Mouse (Mus musculus) kidney, embryonic 16.5 days (tissue): ENCODE results near the gene BC028528. TPM values are rescaled to one million over a fixed set of nuclear protein-coding genes. Genes with fewer than 3 reads are reported as not detected.
"Not testable (repeated sequence)": the region's sequence is repeated elsewhere in the genome, so short reads cannot be mapped to it uniquely, and the experiment has no call there.

ENCODE experiments used
- ATAC-seq: fragments of 200-750 bp; cut with Nextera tagmentation; 2 replicates; pipeline ENCODE4 v1.8.0; 2017; ENCODE audit warnings: moderate TSS enrichment; ENCODE audit not compliant: low FRiP score, low TSS enrichment
- H3K27ac ChIP-seq: fragments of 300-500 bp; sonication (generic); 2 replicates; pipeline ENCODE4 v1.5.1; 2014; ENCODE audit warnings: low read length
- H3K27me3 ChIP-seq: fragments of 300-500 bp; sonication (generic); 2 replicates; pipeline ENCODE4 v1.6.1; 2014; ENCODE audit warnings: low read length, control low read depth, mixed read lengths; ENCODE audit not compliant: insufficient read depth
- H3K36me3 ChIP-seq: fragments of 300-500 bp; sonication (generic); 2 replicates; pipeline ENCODE4 v1.6.1; 2014; ENCODE audit warnings: low read length, control low read depth, mixed read lengths; ENCODE audit not compliant: insufficient read depth
- H3K4me1 ChIP-seq: fragments of 300-500 bp; sonication (generic); 2 replicates; pipeline ENCODE4 v1.6.1; 2014; ENCODE audit warnings: low read length, control low read depth, mixed read lengths; ENCODE audit not compliant: insufficient read depth
- H3K4me2 ChIP-seq: fragments of 300-500 bp; sonication (generic); replicated peaks from 2 replicates; pipeline ENCODE4 v1.6.1; 2014; ENCODE audit warnings: low read depth, low read length
- H3K4me3 ChIP-seq: fragments of 300-500 bp; sonication (generic); 2 replicates; pipeline ENCODE4 v1.5.1; 2014; ENCODE audit warnings: mild to moderate bottlenecking, low read length
- H3K9ac ChIP-seq: fragments of 300-500 bp; sonication (generic); replicated peaks from 2 replicates; pipeline ENCODE4 v1.6.1; 2014; ENCODE audit warnings: low read length
- H3K9me3 ChIP-seq: fragments of 300-500 bp; sonication (generic); 2 replicates; pipeline ENCODE4 v1.6.1; 2016; ENCODE audit warnings: low read length, control low read depth
- WGBS: fragments of 180-500 bp; shearing (Covaris S2); extraction: QIAGEN DNeasy Blood & Tissue Kit; methylation state at CpG from one replicate; pipeline ENCODE4 v1.1.7; 2014; 5-methylcytosine and 5-hydroxymethylcytosine counted together
- polyA plus RNA-seq: library from polyadenylated mRNA; unstranded; fragments of >200 nt; fragmentation: Nextera tagmentation; extraction: Ambion mirVana; gene quantifications from 2 replicates; pipeline ENCODE4 v1.2.1, GENCODE M21; 2015

The BC028528 gene
- polyA plus RNA-seq, 1 experiment from 2014 or later: 45.7 TPM

DNA sequence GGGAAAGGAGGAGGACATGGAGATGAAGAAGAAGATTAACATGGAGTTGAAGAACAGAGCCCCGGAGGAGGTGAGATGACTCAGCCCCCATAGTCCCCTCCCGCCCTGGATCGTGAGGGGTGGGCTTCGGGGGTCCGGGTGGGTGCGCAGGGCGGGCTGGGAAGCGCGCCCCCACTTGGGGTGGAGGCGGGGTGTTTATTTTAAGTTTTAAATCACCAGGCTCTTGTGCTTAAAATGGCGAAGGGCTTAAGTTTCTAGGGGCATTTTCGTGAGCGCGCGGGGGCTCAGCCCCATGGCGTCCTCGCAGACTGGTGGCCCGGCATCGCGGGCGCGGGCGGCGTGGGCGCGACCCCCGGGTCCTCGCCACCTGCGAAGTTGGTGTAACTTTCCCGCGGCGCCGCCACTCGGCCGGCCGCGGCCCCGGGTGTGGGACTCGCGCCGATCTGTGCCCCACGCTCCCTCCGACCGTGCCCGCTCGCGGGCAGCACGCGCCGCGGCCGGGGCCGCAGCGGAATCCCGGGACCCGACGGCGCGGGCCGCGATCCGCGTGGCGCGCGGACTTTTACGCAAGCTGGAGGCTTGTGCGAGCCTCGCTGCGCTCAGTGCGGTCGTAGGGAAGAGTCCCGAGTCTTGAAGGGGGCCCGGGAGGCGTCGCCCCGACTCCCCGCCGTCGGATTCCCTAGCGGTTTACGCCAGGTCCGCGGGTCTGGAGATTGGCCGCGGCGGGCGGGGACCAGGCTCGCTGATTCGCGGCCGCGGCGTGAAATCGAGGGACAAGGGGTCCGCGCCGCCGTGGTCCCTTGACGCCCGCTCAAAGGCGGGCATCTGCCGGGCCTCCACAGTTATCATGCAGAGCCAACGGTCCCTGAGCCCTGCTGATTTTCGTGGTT lies 38.0 kb upstream of the BC028528 start:
- Histone ChIP-seq H3K27ac (peak overlapping the region; percentile 85), H3K9ac (peak overlapping the region; percentile 95), H3K4me2 (peak overlapping the region; percentile 79), H3K36me3 (peaks cover 15% of the 10 kb centered on the region), H3K9me3 (no peaks in the 10 kb centered on the region), H3K4me3 (peak overlapping the region; percentile 93), H3K4me1 (peaks cover 17% of the 10 kb centered on the region), H3K27me3 (no peaks in the 10 kb centered on the region)
- WGBS: under 1% methylated on average over 105 of the region's 105 CpGs
- peak; percentile 13; the same call in 1 of the 2 replicates for ATAC-seq

DNA sequence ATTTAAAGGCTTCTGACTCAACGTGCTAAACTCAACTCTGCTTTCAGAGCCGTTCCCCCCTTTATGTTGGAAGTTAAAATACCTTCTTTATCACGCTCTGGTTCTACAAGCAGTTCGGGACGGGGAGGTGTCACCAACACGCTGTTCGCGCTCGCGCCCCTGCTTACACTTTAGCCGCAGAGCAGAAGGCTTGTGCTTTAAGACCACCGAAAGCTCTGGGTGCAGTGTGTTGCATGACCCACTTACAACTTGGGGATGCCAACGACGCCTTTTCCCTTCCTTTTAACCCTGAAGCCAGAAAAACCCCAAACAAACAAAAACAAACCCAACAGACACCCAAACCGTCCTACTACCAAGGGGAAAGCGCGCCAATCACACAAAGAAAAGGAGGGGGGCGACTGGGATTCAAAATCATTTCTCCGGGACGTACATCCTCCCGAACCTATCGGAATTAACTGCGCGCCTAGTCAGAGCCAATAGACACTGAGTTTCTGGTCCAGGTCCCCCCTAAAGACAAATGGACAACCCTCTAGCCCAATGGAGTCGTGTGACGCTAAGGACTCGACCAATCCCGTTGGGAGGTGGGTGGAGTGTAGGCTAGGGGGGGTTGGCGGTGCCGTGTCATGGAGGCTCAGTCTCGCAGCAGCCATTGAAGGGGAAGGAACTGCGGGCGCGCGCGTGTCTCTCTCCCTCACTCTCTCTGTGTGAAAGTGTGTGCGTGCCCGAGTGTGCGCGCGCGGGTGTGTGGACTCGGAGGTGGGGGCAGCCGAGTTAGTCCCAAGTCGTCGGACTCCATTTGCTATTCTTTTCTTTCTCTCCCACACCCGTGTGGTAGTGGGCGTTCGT lies 37.1 kb upstream of the BC028528 start, which contains the start of gene Anp32e:
Gene Anp32e, plus strand, starts transcription at position 589 of the 846 bp plus-strand sequence.
- ATAC-seq: peak; percentile 100
- H3K9ac ChIP-seq: peak within 1 kb of the TSS; percentile 95
- under 1% methylated on average over 49 of the region's 49 CpGs for WGBS

DNA sequence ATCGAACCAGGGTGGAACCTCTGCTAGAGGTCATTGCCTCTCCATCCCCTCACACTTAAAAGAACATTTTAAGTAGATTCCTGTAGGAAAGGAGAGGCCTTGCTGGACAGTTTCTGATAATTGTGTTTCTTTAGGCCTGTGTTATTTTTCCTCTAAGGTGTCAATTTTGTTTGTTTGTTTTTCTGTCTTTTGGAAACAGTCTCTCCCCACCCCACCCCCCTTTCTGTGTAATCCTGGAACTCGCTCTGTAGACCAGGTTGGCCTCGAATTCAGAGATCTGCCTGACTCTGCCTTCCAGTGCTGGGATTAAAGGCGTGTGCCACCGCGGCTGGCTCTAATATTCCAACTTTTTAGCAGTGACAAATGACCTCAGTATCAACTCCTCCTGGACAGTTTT lies 36.5 kb upstream of the BC028528 start:
- Histone ChIP-seq H3K4me1 (peaks cover 17% of the 10 kb centered on the region), H3K27me3 (no peaks in the 10 kb centered on the region), H3K27ac (peak overlapping the region; percentile 88), H3K4me2 (peak overlapping the region; percentile 81), H3K9me3 (no peaks in the 10 kb centered on the region), H3K4me3 (peak overlapping the region; percentile 93), H3K9ac (peak overlapping the region; percentile 82), H3K36me3 (no peaks in the 10 kb centered on the region)
- 50% methylated on average over 6 of the region's 6 CpGs for WGBS
- no peak for ATAC-seq

More for the DNA sequence above, 37.1 kb upstream of the BC028528 start, which contains the start of gene Anp32e:
- Histone ChIP-seq H3K4me1 (peaks cover 17% of the 10 kb centered on the region), H3K27me3 (no peaks in the 10 kb centered on the region), H3K36me3 (peaks cover 6% of the 10 kb centered on the region), H3K27ac (peak within 1 kb of the TSS; percentile 88), H3K4me2 (peak within 1 kb of the TSS; percentile 81), H3K9me3 (no peaks in the 10 kb centered on the region), H3K4me3 (peak within 1 kb of the TSS; percentile 93)

DNA sequence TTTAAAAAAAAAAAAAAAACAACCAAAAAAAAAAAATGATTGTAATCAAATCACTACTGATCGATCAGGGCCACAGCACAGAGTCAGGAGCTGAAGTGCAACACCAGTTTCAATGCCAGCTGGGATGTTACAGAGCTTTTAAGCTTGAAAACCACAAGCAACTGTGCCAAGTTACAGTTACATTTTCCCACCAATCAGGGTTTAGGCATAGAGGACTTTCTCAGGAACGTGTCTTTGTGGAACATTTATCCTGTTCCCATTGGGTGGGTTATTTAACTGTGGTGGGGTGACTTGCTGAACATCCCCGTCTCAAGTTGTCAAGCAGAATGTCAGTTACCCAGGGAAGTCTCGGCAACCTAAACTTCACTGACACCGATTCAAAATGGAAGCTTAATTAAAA lies 33.3 kb upstream of the BC028528 start:
- ATAC-seq: no peak
- Histone ChIP-seq H3K4me3 (no peak overlapping the region), H3K9ac (no peak overlapping the region), H3K27me3 (no peaks in the 10 kb centered on the region), H3K27ac (no peak overlapping the region), H3K4me2 (no peak overlapping the region), H3K4me1 (no peaks in the 10 kb centered on the region), H3K36me3 (no peaks in the 10 kb centered on the region), H3K9me3 (no peaks in the 10 kb centered on the region)
- WGBS: 81% methylated on average over 5 of the region's 5 CpGs

GRCm38 (mm10) chr3:95924185-95924584 lies 32.4 kb upstream of the BC028528 start:
- H3K36me3 ChIP-seq: no peaks in the 10 kb centered on the region
- WGBS: 84% methylated on average over 4 of the region's 4 CpGs
- no peak overlapping the region for H3K4me3 ChIP-seq
- H3K9me3 ChIP-seq: no peaks in the 10 kb centered on the region
- no peak overlapping the region for H3K27ac ChIP-seq
- H3K4me2 ChIP-seq: no peak overlapping the region
- ATAC-seq: no peak
- no peak overlapping the region for H3K9ac ChIP-seq
- no peaks in the 10 kb centered on the region for H3K4me1 ChIP-seq
- H3K27me3 ChIP-seq: no peaks in the 10 kb centered on the region

DNA sequence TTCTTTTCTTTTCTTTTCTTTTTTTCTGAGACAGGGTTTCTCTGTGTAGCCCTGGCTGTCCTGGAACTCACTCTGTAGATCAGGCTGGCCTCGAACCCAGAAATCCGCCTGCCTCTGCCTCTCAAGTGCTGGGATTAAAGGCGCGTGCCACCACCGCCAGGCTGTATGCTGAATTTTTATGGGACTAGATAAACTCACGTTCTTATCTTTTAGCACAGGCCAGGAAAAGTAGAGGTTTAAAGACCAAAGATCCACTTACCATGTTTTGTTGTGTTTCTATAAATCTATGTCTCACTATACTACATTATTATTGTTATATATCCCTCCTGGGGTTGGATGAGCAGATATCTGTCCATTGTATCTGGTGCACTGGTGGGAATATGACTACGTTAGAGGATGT lies 31.6 kb upstream of the BC028528 start:
- not testable (repeated sequence) for ATAC-seq
- 92% methylated on average over 7 of the region's 7 CpGs for WGBS

GRCm38 (mm10) chr3:95920532-95920931 lies 28.7 kb upstream of the BC028528 start:
- not testable (repeated sequence) for ATAC-seq, H3K9ac ChIP-seq, H3K27me3 ChIP-seq, H3K4me1 ChIP-seq, H3K9me3 ChIP-seq, H3K36me3 ChIP-seq, H3K27ac ChIP-seq, H3K4me2 ChIP-seq, H3K4me3 ChIP-seq
- WGBS: 58% methylated on average over 2 of the region's 2 CpGs

More for the DNA sequence above, 31.6 kb upstream of the BC028528 start:
- not testable (repeated sequence) for H3K4me1 ChIP-seq, H3K9me3 ChIP-seq, H3K27me3 ChIP-seq, H3K9ac ChIP-seq, H3K4me2 ChIP-seq, H3K27ac ChIP-seq, H3K4me3 ChIP-seq, H3K36me3 ChIP-seq

- no peak for ATAC-seq
- H3K27me3 ChIP-seq: no peaks in the 10 kb centered on the region
- H3K4me3 ChIP-seq: no peak overlapping the region
- H3K36me3 ChIP-seq: no peaks in the 10 kb centered on the region
- no peaks in the 10 kb centered on the region for H3K9me3 ChIP-seq
- H3K4me2 ChIP-seq: no peak overlapping the region
- WGBS: 76% methylated on average over 7 of the region's 7 CpGs
- H3K4me1 ChIP-seq: no peaks in the 10 kb centered on the region
- no peak overlapping the region for H3K9ac ChIP-seq
- H3K27ac ChIP-seq: no peak overlapping the region
Measured at GRCm38 (mm10) chr3:95916760-95917159, 25.0 kb upstream of the BC028528 start.

- Histone ChIP-seq H3K27me3 (no peaks in the 10 kb centered on the region), H3K9ac (no peak overlapping the region), H3K4me2 (no peak overlapping the region), H3K4me1 (no peaks in the 10 kb centered on the region), H3K9me3 (no peaks in the 10 kb centered on the region), H3K4me3 (no peak overlapping the region), H3K36me3 (no peaks in the 10 kb centered on the region), H3K27ac (no peak overlapping the region)
- WGBS: 95% methylated on average over 4 of the region's 4 CpGs
- no peak for ATAC-seq
Measured at GRCm38 (mm10) chr3:95914706-95915105, 22.9 kb upstream of the BC028528 start.
